Mouse (Mus musculus) subcutaneous adipose tissue, adult 2 months (tissue): ENCODE measurements around the gene Tfpt. TPM values are rescaled to one million over a fixed set of nuclear protein-coding genes. Genes with fewer than 3 reads are reported as not detected.

Source experiments
- polyA plus RNA-seq: library from polyadenylated mRNA; depleted of rRNA; stranded (reverse); fragments of >200 nt; gene quantifications from 2 replicates; pipeline ENCODE4 v1.2.3, GENCODE M21; 2012; ENCODE audit warnings: low replicate concordance; rRNA removed

The Tfpt gene
- 11.6 and 11.8 TPM in 2 replicates for polyA plus RNA-seq

GRCm38 (mm10) chr7:3629543-3630477, at the start of gene Tfpt, which contains the start of gene Prpf31:
Gene Tfpt, minus strand, starts transcription at chr7:3629929.
Gene Prpf31, plus strand, starts transcription at chr7:3629985.

DNA sequence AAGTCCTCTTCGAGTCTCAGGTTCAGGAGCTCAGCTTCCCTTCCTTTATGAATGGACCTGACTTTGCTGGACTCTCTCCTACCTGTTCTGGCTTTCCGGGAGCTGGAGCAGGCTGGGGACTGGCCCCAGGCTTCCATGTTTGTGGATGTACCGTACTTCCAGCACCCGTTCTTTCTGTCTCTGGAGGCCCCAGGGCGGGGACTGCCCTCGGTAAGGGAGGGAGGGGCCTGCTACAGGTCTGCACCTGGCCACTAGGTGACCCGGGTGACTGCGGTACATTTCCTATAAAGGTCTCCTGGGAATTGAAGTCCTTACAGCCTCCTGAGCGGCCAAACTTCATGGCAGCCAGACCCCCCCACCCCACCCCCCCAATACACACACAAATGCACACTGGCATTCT, 47.6 kb upstream of the Tfpt start, which contains the start of gene Tmc4:
Gene Tmc4, minus strand, starts transcription at position 212 of the 400 bp plus-strand sequence.

DNA sequence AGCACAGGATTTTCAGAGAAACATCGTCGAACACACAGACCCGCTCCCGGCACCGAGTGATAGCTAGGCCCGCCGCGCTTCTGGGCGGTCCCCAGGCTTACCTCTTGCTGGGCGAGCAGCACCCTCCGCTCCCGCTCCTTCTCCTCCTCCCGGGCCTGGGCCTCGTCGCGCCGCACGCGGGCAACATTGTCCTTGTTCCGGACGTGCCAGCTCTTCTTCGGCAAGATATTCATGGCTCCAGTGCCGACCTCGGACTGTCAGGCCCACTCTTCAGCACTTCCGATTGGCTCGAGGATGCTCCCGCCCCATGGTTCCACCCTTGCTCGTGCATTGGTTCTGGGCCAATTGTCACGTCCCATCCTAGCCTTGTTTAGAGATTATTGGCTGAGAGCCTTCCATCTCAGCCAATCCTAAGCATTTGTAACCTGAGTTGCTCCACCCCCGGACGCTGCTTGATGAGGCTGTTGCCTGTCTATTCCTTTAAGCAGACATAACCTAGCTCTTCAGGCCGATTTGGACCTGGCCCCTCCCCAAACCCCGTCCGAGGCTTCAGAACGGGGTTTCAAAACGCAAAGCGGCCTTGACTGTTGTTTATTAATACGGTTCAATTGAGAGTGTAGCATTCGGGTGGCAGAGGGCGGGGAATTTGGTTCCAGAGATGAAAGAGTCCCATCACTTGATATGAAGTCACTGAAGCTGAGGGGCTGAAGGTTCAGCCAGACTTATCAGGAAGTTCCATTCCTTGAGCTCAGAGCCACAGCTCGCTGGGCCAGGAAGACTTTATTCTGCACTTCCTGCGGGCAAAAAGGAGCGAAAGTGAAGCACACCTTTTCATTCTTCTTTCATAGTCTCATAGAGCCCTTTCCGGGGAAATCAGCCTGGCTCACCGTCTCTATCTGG, 35.7 kb upstream of the Tfpt start, which contains the start of gene Leng1:
Gene Leng1, minus strand, starts transcription at position 626 of the 900 bp plus-strand sequence.

DNA sequence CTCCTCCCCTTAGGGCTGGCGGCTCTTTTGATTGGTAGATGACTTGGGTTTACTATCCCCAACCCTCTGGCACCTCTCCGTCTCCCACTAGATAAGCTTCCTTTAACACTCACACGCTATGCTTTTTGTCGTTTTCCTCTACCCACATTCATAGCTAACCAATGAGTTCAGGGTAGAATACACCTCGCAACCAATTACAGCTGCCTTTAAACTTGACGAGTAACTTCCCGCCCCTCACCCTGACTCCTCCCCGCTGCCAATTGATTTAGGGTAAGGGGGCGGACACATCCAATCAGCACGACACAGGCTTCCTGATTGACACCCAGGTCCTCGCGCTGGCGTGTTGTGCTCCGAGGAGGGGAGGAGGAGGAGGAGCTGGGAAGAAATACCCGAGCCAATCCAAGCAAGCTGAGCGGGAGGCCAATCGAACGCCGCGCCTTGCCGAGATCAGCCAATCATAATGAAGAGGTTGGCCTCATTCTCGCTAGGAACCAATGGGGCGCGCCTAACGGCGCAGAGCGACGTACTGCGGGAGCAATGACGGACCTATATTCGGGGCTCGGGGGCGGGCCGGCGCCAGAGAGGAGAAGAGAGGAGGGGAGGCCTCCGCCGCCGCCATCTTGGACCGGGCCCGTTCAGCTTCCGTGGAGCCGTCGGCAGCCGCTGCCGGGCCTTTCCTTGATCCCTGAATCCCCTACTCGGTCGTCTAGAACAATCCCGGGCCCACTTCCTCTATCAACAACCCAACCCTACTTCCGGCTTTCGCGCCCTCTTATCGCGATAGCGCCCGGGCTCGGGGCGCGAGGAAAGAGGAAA, 15.2 kb upstream of the Tfpt start, which contains the start of gene Cnot3:
Gene Cnot3, plus strand, starts transcription at position 597 of the 816 bp plus-strand sequence.

DNA sequence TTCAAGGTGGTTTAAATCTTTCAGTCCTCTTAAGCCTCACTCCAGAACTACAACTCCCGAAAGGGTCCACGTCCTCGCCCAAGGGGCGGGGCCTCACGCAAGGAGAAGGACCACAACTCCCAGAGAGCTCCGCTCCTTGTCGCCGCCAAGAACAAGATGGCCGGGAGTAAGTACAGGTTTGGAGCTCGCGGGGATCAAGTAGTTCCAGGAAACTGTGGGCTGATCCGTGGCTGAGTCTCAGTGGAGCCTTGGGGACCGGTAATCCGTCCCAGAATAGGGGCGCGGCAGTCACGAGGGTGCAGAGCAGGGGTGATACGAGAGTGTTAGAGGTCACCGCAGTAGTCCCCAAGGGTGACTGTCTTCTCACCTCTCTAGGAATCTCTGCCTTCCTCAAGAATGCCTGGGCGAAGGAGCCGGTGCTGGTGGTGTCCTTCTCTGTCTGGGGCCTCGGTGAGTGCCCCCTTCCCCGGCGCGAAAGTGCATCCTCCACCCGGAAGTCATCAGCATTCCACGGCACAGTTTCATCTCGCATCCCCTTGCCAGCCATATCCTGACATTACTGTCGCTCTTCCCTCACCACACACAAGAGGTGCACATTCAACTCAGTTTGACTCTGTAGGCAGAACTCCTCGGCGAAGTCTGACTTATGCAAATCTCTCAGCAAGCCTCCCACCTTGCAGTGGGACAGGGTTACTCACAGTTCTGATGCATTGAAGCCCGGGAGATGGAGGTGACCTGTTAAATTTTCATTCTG, 12.3 kb downstream of the Tfpt start, which contains the start of gene Ndufa3:
Gene Ndufa3, plus strand, starts transcription at position 132 of the 754 bp plus-strand sequence.

DNA sequence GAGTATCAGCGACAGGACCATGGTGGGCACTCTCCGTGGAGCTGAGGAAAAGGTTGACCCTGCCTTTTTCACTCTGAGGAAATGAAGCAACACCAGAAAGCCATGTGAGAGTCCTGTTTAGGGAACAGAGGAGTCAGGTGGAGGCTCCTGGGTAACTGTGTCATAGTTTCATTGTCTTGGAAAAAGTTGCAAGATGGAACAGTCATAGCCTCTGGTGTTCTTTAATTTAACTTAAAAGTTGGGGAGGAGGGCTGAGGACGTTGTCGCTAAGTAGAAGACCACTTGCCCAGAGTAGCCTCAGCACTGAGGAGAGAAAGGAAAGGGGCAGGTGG, 13.7 kb downstream of the Tfpt start, which contains the start of gene Oscar:
Gene Oscar, minus strand, starts transcription at position 101 of the 332 bp plus-strand sequence.

Other genes with a start within 250 kb of the Tfpt start
- gene Cacng8, start 239.2 kb downstream of the Tfpt start, polyA plus RNA-seq, result 0.31 TPM in 1 of 2 replicates, not detected in the other
- gene Cacng6, start 205.7 kb downstream of the Tfpt start, polyA plus RNA-seq, result not detected in 2 replicates
- gene Tarm1, start 127.3 kb downstream of the Tfpt start, polyA plus RNA-seq, result 0.15 and 0.20 TPM in 2 replicates
- 0.21 and 0.36 TPM in 2 replicates for gene Oscar, start 13.8 kb downstream of the Tfpt start, polyA plus RNA-seq
- 278 and 365 TPM in 2 replicates for gene Ndufa3, start 12.6 kb downstream of the Tfpt start, polyA plus RNA-seq
- gene Prpf31, start 56 bp upstream of the Tfpt start, polyA plus RNA-seq, result 25.6 and 39.6 TPM in 2 replicates
- 43.6 and 70.0 TPM in 2 replicates for gene Cnot3, start 15.3 kb upstream of the Tfpt start, polyA plus RNA-seq
- 5.2 and 5.6 TPM in 2 replicates for gene Leng1, start 35.9 kb upstream of the Tfpt start, polyA plus RNA-seq
- gene Tmc4, start 47.6 kb upstream of the Tfpt start, polyA plus RNA-seq, result 5.0 and 61.2 TPM in 2 replicates
- 95.9 and 159 TPM in 2 replicates for gene Tsen34, start 62.9 kb upstream of the Tfpt start, polyA plus RNA-seq
- 34.0 and 69.4 TPM in 2 replicates for gene Mboat7, start 63.6 kb upstream of the Tfpt start, polyA plus RNA-seq
- 1,410 and 2,641 TPM in 2 replicates for gene Rps9, start 74.1 kb upstream of the Tfpt start, polyA plus RNA-seq
- gene Pirb, start 90.5 kb upstream of the Tfpt start, polyA plus RNA-seq, result 26.6 and 30.3 TPM in 2 replicates
- gene Gm15448, start 195.8 kb upstream of the Tfpt start, polyA plus RNA-seq, result 0.37 and 0.82 TPM in 2 replicates
- 1.3 and 1.7 TPM in 2 replicates for gene Pira2, start 215.1 kb upstream of the Tfpt start, polyA plus RNA-seq